Mouse (Mus musculus) lung, postnatal 0 days (tissue): ENCODE data around the gene Pdzrn3.

ENCODE experiments used
- CTCF ChIP-seq: IDR thresholded peaks from 2 replicates; pipeline ENCODE4 v1.5.1; 2016; ENCODE audit warnings: antibody characterized with exemption, mild to moderate bottlenecking
- EP300 ChIP-seq: IDR thresholded peaks from 2 replicates; pipeline ENCODE4 v1.6.1; 2016; ENCODE audit warnings: antibody characterized with exemption, mild to moderate bottlenecking, control low read depth

- TF ChIP-seq CTCF: no peak
- no peak for TF ChIP-seq EP300
These were observed 109.4 kb downstream of the Pdzrn3 start for GRCm38 (mm10) chr6:101268266-101268665.
